Mouse (Mus musculus): ENCODE data around the gene Hibadh.
A peak's percentile ranks its signal among the peaks of the same experiment; 100 is the strongest.

Gene Hibadh

GRCm38 (mm10) chr6:52639546-52640223, 504 bp downstream of the Hibadh start:
- 0 out of 2 replicates have a peak, but pooled peaks have one; percentile 1 for ATAC-seq (ENCODE audit: insufficient number of reproducible peaks, low FRiP score, low TSS enrichment)

GRCm38 (mm10) chr6:52638471-52639185, 1.6 kb downstream of the Hibadh start:
- no peak for ATAC-seq (ENCODE audit: insufficient number of reproducible peaks, low FRiP score, low TSS enrichment)

- ATAC-seq (ENCODE audit: insufficient number of reproducible peaks, low FRiP score, low TSS enrichment), result no peak
Observed at GRCm38 (mm10) chr6:52637337-52637736, 2.9 kb downstream of the Hibadh start.

- ATAC-seq (ENCODE audit: insufficient number of reproducible peaks, low FRiP score, low TSS enrichment), result no peak
Observed at GRCm38 (mm10) chr6:52635395-52635794, 4.8 kb downstream of the Hibadh start.

GRCm38 (mm10) chr6:52630625-52631024, 9.6 kb downstream of the Hibadh start:
- no peak for ATAC-seq (ENCODE audit: insufficient number of reproducible peaks, low FRiP score, low TSS enrichment)

GRCm38 (mm10) chr6:52629180-52629579, 11.0 kb downstream of the Hibadh start:
- ATAC-seq (ENCODE audit: insufficient number of reproducible peaks, low FRiP score, low TSS enrichment), result no peak

GRCm38 (mm10) chr6:52626735-52627134, 13.5 kb downstream of the Hibadh start:
- no peak for ATAC-seq (ENCODE audit: insufficient number of reproducible peaks, low FRiP score, low TSS enrichment)

- no peak for ATAC-seq (ENCODE audit: insufficient number of reproducible peaks, low FRiP score, low TSS enrichment)
Observed at GRCm38 (mm10) chr6:52623741-52624140, 16.4 kb downstream of the Hibadh start.

- no peak for ATAC-seq (ENCODE audit: insufficient number of reproducible peaks, low FRiP score, low TSS enrichment)
Observed at GRCm38 (mm10) chr6:52621731-52622480, 18.3 kb downstream of the Hibadh start.

- no peak for ATAC-seq (ENCODE audit: insufficient number of reproducible peaks, low FRiP score, low TSS enrichment)
Observed at GRCm38 (mm10) chr6:52620090-52620489, 20.1 kb downstream of the Hibadh start.

- no peak for ATAC-seq (ENCODE audit: insufficient number of reproducible peaks, low FRiP score, low TSS enrichment)
Observed at GRCm38 (mm10) chr6:52609626-52610352, 30.4 kb downstream of the Hibadh start.

GRCm38 (mm10) chr6:52608121-52608520, 32.1 kb downstream of the Hibadh start:
- no peak for ATAC-seq (ENCODE audit: insufficient number of reproducible peaks, low FRiP score, low TSS enrichment)

GRCm38 (mm10) chr6:52606746-52607347, 33.3 kb downstream of the Hibadh start:
- ATAC-seq (ENCODE audit: insufficient number of reproducible peaks, low FRiP score, low TSS enrichment), result no peak

GRCm38 (mm10) chr6:52601706-52602642, 38.2 kb downstream of the Hibadh start:
- no peak for ATAC-seq (ENCODE audit: insufficient number of reproducible peaks, low FRiP score, low TSS enrichment)

GRCm38 (mm10) chr6:52601117-52601516, 39.1 kb downstream of the Hibadh start:
- no peak for ATAC-seq (ENCODE audit: insufficient number of reproducible peaks, low FRiP score, low TSS enrichment)

GRCm38 (mm10) chr6:52594752-52595151, 45.4 kb downstream of the Hibadh start:
- ATAC-seq (ENCODE audit: insufficient number of reproducible peaks, low FRiP score, low TSS enrichment), result no peak

GRCm38 (mm10) chr6:52586564-52586963, 53.6 kb downstream of the Hibadh start:
- no peak for ATAC-seq (ENCODE audit: insufficient number of reproducible peaks, low FRiP score, low TSS enrichment)

GRCm38 (mm10) chr6:52584383-52584782, 55.8 kb downstream of the Hibadh start:
- no peak for ATAC-seq (ENCODE audit: insufficient number of reproducible peaks, low FRiP score, low TSS enrichment)

- no peak for ATAC-seq (ENCODE audit: insufficient number of reproducible peaks, low FRiP score, low TSS enrichment)
Observed at GRCm38 (mm10) chr6:52581081-52581480, 59.1 kb downstream of the Hibadh start.
